Mouse (Mus musculus): ENCODE data around the gene Eif4g1. TPM values are rescaled to one million over a fixed set of nuclear protein-coding genes. Genes with fewer than 3 reads are reported as not detected.

Eif4g1 gene
- polyA plus RNA-seq, 1 experiment from 2014 or later: 158 TPM

- H3K9me3 ChIP-seq (ENCODE audit: control insufficient read depth, low read length): no peaks in the 10 kb centered on the region
- H3K36me3 ChIP-seq (ENCODE audit: control insufficient read depth, insufficient read depth, low read length): no peaks in the 10 kb centered on the region
- peak overlapping the region; percentile 37; the same call in 1 of the 2 replicates for H3K9ac ChIP-seq (ENCODE audit: low read depth, low read length)
- 37% methylated on average over 5 of the region's 5 CpGs for WGBS
- H3K4me1 ChIP-seq (ENCODE audit: control insufficient read depth, insufficient read depth, low read length): peaks cover 20% of the 10 kb centered on the region
- H3K4me3 ChIP-seq (ENCODE audit: low read length): peak overlapping the region; percentile 23
- no peak overlapping the region for H3K27ac ChIP-seq (ENCODE audit: low read length)
- peak; percentile 64 for ATAC-seq
- H3K27me3 ChIP-seq (replicated peaks; ENCODE audit: control insufficient read depth, insufficient read depth, low read length): peaks cover 20% of the 10 kb centered on the region
- H3K4me2 ChIP-seq (ENCODE audit: low read depth, low read length): peak overlapping the region; percentile 40
Observed at GRCm38 (mm10) chr16:20730293-20730711, 62.2 kb downstream of the Eif4g1 start.

GRCm38 (mm10) chr16:20731688-20732087 is 63.6 kb downstream of the Eif4g1 start:
- Histone ChIP-seq H3K4me3 (ENCODE audit: low read length) (no peak overlapping the region), H3K9ac (ENCODE audit: low read depth, low read length) (no peak overlapping the region), H3K9me3 (ENCODE audit: control insufficient read depth, low read length) (no peaks in the 10 kb centered on the region), H3K4me1 (ENCODE audit: control insufficient read depth, insufficient read depth, low read length) (peaks cover 20% of the 10 kb centered on the region), H3K27ac (ENCODE audit: low read length) (no peak overlapping the region), H3K36me3 (ENCODE audit: control insufficient read depth, insufficient read depth, low read length) (no peaks in the 10 kb centered on the region), H3K27me3 (replicated peaks; ENCODE audit: control insufficient read depth, insufficient read depth, low read length) (peaks cover 25% of the 10 kb centered on the region), H3K4me2 (ENCODE audit: low read depth, low read length) (no peak overlapping the region)
- no peak for ATAC-seq
- WGBS: 71% methylated on average over 5 of the region's 5 CpGs

GRCm38 (mm10) chr16:20732251-20732924 is 64.3 kb downstream of the Eif4g1 start:
- Histone ChIP-seq H3K4me1 (ENCODE audit: control insufficient read depth, insufficient read depth, low read length) (peaks cover 20% of the 10 kb centered on the region), H3K27me3 (replicated peaks; ENCODE audit: control insufficient read depth, insufficient read depth, low read length) (peaks cover 25% of the 10 kb centered on the region), H3K4me2 (ENCODE audit: low read depth, low read length) (peak overlapping the region; percentile 100), H3K9ac (ENCODE audit: low read depth, low read length) (peak overlapping the region; percentile 81), H3K4me3 (ENCODE audit: low read length) (peak overlapping the region; percentile 68), H3K9me3 (ENCODE audit: control insufficient read depth, low read length) (no peaks in the 10 kb centered on the region), H3K27ac (ENCODE audit: low read length) (peak overlapping the region; percentile 52; the same call in 1 of the 2 replicates), H3K36me3 (ENCODE audit: control insufficient read depth, insufficient read depth, low read length) (no peaks in the 10 kb centered on the region)
- peak; percentile 12 for ATAC-seq
- 3% methylated on average over 30 of the region's 30 CpGs for WGBS

GRCm38 (mm10) chr16:20732925-20733730 is 65.0 kb downstream of the Eif4g1 start, which contains the start of gene Chrd:
Chrd (plus strand) TSS chr16:20733127.
- peaks cover 25% of the 10 kb centered on the region for H3K27me3 ChIP-seq (replicated peaks; ENCODE audit: control insufficient read depth, insufficient read depth, low read length)
- peak within 1 kb of the TSS; percentile 100 for H3K4me2 ChIP-seq (ENCODE audit: low read depth, low read length)
- H3K9me3 ChIP-seq (ENCODE audit: control insufficient read depth, low read length): no peaks in the 10 kb centered on the region
- peak within 1 kb of the TSS; percentile 52; the same call in 1 of the 2 replicates for H3K27ac ChIP-seq (ENCODE audit: low read length)
- WGBS: under 1% methylated on average over 58 of the region's 70 CpGs
- peak within 1 kb of the TSS; percentile 68 for H3K4me3 ChIP-seq (ENCODE audit: low read length)
- H3K4me1 ChIP-seq (ENCODE audit: control insufficient read depth, insufficient read depth, low read length): peaks cover 20% of the 10 kb centered on the region
- peak within 1 kb of the TSS; percentile 81 for H3K9ac ChIP-seq (ENCODE audit: low read depth, low read length)
- peak; percentile 81 for ATAC-seq
- H3K36me3 ChIP-seq (ENCODE audit: control insufficient read depth, insufficient read depth, low read length): no peaks in the 10 kb centered on the region

- no peaks in the 10 kb centered on the region for H3K36me3 ChIP-seq (ENCODE audit: control insufficient read depth, insufficient read depth, low read length)
- H3K27ac ChIP-seq (ENCODE audit: low read length): no peak within 1 kb of the TSS
- H3K9ac ChIP-seq (ENCODE audit: low read depth, low read length): peak within 1 kb of the TSS; percentile 81
- peaks cover 20% of the 10 kb centered on the region for H3K4me1 ChIP-seq (ENCODE audit: control insufficient read depth, insufficient read depth, low read length)
- no peaks in the 10 kb centered on the region for H3K9me3 ChIP-seq (ENCODE audit: control insufficient read depth, low read length)
- no peak for ATAC-seq
- WGBS: 5% methylated on average over 45 of the region's 45 CpGs
- peak within 1 kb of the TSS; percentile 68 for H3K4me3 ChIP-seq (ENCODE audit: low read length)
- H3K4me2 ChIP-seq (ENCODE audit: low read depth, low read length): peak within 1 kb of the TSS; percentile 100
- H3K27me3 ChIP-seq (replicated peaks; ENCODE audit: control insufficient read depth, insufficient read depth, low read length): peaks cover 25% of the 10 kb centered on the region
Observed at GRCm38 (mm10) chr16:20733731-20734730, 65.9 kb downstream of the Eif4g1 start, which contains the start of gene Thpo. Thpo (minus strand) TSS chr16:20734511.

- no peaks in the 10 kb centered on the region for H3K9me3 ChIP-seq (ENCODE audit: control insufficient read depth, low read length)
- H3K4me2 ChIP-seq (ENCODE audit: low read depth, low read length): no peak overlapping the region
- ATAC-seq: no peak
- WGBS: 72% methylated on average over 5 of the region's 5 CpGs
- H3K27me3 ChIP-seq (replicated peaks; ENCODE audit: control insufficient read depth, insufficient read depth, low read length): peaks cover 25% of the 10 kb centered on the region
- H3K27ac ChIP-seq (ENCODE audit: low read length): no peak overlapping the region
- no peak overlapping the region for H3K9ac ChIP-seq (ENCODE audit: low read depth, low read length)
- no peaks in the 10 kb centered on the region for H3K36me3 ChIP-seq (ENCODE audit: control insufficient read depth, insufficient read depth, low read length)
- no peak overlapping the region for H3K4me3 ChIP-seq (ENCODE audit: low read length)
- peaks cover 11% of the 10 kb centered on the region for H3K4me1 ChIP-seq (ENCODE audit: control insufficient read depth, insufficient read depth, low read length)
Observed at GRCm38 (mm10) chr16:20735651-20736050, 67.5 kb downstream of the Eif4g1 start.

GRCm38 (mm10) chr16:20736168-20736567 is 68.1 kb downstream of the Eif4g1 start:
- H3K36me3 ChIP-seq (ENCODE audit: control insufficient read depth, insufficient read depth, low read length): no peaks in the 10 kb centered on the region
- H3K4me2 ChIP-seq (ENCODE audit: low read depth, low read length): no peak overlapping the region
- no peak for ATAC-seq
- no peaks in the 10 kb centered on the region for H3K9me3 ChIP-seq (ENCODE audit: control insufficient read depth, low read length)
- H3K4me3 ChIP-seq (ENCODE audit: low read length): no peak overlapping the region
- WGBS: 89% methylated on average over 7 of the region's 7 CpGs
- H3K9ac ChIP-seq (ENCODE audit: low read depth, low read length): no peak overlapping the region
- H3K4me1 ChIP-seq (ENCODE audit: control insufficient read depth, insufficient read depth, low read length): peaks cover 11% of the 10 kb centered on the region
- peaks cover 25% of the 10 kb centered on the region for H3K27me3 ChIP-seq (replicated peaks; ENCODE audit: control insufficient read depth, insufficient read depth, low read length)
- no peak overlapping the region for H3K27ac ChIP-seq (ENCODE audit: low read length)

- Histone ChIP-seq H3K36me3 (ENCODE audit: control insufficient read depth, insufficient read depth, low read length) (no peaks in the 10 kb centered on the region), H3K27me3 (replicated peaks; ENCODE audit: control insufficient read depth, insufficient read depth, low read length) (peaks cover 25% of the 10 kb centered on the region), H3K4me1 (ENCODE audit: control insufficient read depth, insufficient read depth, low read length) (peaks cover 11% of the 10 kb centered on the region), H3K4me3 (ENCODE audit: low read length) (no peak overlapping the region), H3K9me3 (ENCODE audit: control insufficient read depth, low read length) (no peaks in the 10 kb centered on the region), H3K4me2 (ENCODE audit: low read depth, low read length) (no peak overlapping the region), H3K9ac (ENCODE audit: low read depth, low read length) (no peak overlapping the region), H3K27ac (ENCODE audit: low read length) (no peak overlapping the region)
- 93% methylated on average over 5 of the region's 5 CpGs for WGBS
- no peak for ATAC-seq
Observed at GRCm38 (mm10) chr16:20736823-20737222, 68.7 kb downstream of the Eif4g1 start.

Data from intestine, embryonic 16.5 days (tissue).